Mouse (Mus musculus) adrenal gland, postnatal 36 days (tissue): ENCODE data around the gene Fbxw17. TPM values are rescaled to one million over a fixed set of nuclear protein-coding genes. Genes with fewer than 3 reads are reported as not detected.
"Not testable (repeated sequence)": the region's sequence is repeated elsewhere in the genome, so short reads cannot be mapped to it uniquely, and the experiment has no call there.

ENCODE experiments used
- DNase-seq, 2 experiments: peaks; one replicate each; pipeline ENCODE4 v3.0.0; 2021; ENCODE audit warnings: mixed read lengths in 1 of 2
- long read RNA-seq, 2 experiments: library from polyadenylated mRNA; stranded (forward); transcript quantifications; one replicate each; pipeline ENCODE4 v2.0.0; 2021; ENCODE audit warnings: borderline sequencing depth in 2 of 2
- total RNA-seq, 2 experiments: library from RNA; stranded (reverse); gene quantifications; 2 replicates each; pipeline ENCODE4 v1.2.3; 2021

Fbxw17 gene
- 10 to 100 TPM; 14.8 to 15.2 TPM for total RNA-seq
- long read RNA-seq, experiment 1, transcript Fbxw17-201 (10 exons, 1,798 nt) = major isoform, 8 of 17 reads
- long read RNA-seq, experiment 1, partial matches to known transcripts = 2 of 17 reads
- long read RNA-seq, experiment 1, other reads (novel, unspliced or antisense) = 7 of 17 reads
- long read RNA-seq, experiment 2, partial matches to known transcripts = 0 of 8 reads
- long read RNA-seq, experiment 2, other reads (novel, unspliced or antisense) = 4 of 8 reads

DNA sequence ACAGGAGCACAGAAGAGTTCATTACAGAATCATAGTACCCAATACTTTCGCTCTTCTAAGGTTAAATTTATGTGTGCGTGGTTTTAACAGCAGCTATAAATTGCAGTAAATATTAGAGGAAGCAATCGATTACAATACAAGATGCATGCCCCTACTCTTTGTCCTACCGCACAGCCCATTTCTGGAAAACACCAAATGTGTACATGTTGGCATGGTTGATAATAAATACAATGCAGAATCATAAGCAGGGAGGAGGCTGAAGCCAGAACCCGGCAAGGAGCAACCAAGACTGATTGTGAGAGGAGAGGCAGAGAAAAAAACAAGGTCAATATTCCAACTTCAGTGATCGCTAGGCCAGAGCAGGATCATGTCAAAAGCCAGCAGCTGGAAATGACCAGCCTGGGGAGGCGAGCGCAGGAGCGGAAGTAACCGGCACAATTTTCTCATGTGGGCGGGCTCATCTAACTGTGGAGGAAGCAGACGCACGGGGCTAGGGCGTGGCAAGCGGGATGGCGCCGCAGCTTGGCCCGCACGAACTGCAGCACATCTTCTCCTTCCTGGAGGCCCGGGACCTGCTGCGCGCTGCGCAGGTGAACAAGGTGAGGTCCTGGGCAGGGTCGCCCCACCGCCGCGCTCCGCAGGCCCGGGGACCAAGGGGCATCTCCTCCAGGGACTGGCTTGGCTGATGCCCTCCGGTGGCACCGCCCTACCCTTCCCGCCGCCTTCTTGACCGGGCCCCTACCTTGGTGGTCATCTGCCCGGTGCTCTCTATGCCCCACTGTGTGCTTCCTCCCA, at the start of gene Fbxw17:
Fbxw17 (plus strand) TSS at position 476 of the 795 bp plus-strand sequence.
- DNase-seq = peak; percentile 82 to 86

DNA sequence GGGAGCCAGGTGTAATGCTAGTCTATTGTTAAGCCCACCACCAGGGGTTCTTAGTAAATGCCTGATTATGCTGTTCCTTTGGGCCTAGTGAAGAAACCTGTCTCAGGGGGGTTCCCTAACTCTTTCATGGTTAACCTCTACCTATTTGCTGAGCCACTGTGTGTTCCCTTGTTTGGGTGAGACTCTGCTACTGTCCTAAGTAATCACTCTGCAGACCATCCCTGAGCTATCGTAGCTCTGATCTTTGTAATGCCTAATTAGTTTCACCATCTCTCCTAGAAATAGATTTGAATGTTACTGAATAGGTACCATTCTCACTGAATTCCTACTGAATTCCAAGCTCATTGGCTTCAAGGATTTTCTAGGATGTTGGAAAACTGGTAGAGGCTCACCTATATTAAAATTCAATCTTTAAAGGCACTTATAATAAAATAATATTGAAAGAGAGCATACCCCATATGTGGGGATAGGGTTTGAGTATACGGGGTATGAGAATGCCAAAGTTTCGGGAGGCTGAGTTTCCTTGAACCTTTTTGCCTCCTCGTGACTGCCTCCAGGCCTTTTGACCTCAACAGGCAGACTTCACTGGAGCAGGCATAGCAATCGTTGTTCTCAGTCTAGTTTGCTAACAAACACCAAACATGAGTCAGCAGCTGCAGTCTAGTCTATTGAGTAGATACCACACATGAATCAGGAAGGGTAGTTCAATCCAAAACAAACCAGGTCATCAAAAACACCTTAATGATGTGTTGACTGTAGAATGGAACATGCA, 44.5 kb upstream of the Fbxw17 start:
- DNase-seq = not testable (repeated sequence)

DNA sequence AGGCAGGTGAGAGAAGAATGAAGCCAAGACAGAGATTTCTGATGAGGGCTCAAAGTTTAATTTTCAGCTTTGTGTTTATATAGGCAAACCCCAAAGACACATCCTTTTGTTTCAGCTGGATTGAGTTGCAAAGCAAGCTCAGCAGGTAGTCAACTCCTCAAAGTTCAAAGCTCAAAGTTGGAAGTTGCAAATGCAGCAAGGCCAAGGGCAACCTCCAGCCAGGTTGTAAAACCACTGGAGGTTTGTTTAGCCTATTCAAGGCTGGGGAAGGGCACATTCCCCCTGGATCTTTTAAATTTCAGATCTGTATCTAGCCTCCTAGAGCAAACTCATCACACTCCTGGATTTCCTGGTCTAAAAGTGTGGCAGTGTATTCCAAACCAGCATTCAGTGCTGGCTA, 28.5 kb upstream of the Fbxw17 start:
- not testable (repeated sequence) for DNase-seq

GRCm38 (mm10) chr13:50418421-50418820, 757 bp downstream of the Fbxw17 start:
- no peak for DNase-seq

DNA sequence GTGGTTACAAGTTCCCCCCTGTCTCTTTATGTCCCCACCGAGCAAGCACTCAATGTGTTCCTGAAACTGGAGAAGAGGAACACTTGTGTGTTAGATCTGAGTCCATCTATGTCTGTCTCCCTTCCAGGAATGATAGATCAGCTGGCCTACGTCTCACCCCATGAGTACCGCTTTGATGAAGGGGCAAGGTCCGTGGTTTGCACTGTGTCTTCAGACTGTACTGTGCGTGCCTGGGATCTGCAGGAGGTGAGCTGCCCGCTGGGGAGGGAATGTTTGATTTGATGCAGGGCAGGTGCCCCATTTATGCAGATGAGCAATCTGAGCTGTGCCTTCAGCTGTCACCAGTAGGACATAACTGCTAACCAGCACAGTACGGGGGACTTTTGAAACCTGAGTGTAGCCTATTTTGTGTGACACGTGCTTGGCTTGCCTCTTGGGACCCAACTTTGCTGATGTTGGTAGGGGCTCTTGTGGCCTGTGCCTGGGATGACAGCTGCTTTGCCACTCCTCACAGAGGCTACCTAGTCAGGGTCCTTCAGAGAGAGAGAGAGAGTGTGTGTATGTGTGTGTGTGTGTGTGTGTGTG, 6.1 kb downstream of the Fbxw17 start:
- no peak for DNase-seq

- DNase-seq = no peak
Measured at GRCm38 (mm10) chr13:50424517-50424916, 6.9 kb downstream of the Fbxw17 start.

DNA sequence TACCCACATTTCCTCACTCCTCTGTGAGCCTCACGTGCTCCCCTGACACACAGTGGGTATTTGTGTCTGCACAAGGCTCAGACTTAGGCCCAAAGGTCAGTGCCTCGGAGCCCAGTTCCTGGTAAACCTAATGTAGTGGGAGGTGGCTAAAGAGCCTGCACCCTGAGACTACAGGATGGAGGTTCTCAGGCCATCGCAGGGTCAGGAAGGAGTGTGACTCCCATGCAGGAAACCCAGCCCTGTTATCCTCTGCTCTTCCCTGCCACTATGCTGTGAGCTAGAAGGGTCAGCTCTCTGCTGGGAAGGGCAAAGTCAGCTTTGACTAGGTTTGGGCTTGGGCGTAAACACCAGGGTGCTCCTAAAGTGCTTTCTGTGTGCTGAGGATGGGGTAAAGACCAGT, 9.0 kb downstream of the Fbxw17 start:
- no peak for DNase-seq

GRCm38 (mm10) chr13:50443812-50444211, 26.1 kb downstream of the Fbxw17 start, which contains the start of gene Gm47429:
TSS of gene Gm47429 (minus strand) at chr13:50443912.
- DNase-seq = no peak

GRCm38 (mm10) chr13:50445261-50445660, 27.6 kb downstream of the Fbxw17 start:
- DNase-seq = no peak

GRCm38 (mm10) chr13:50452266-50452665, 34.6 kb downstream of the Fbxw17 start:
- DNase-seq = not testable (repeated sequence)

DNA sequence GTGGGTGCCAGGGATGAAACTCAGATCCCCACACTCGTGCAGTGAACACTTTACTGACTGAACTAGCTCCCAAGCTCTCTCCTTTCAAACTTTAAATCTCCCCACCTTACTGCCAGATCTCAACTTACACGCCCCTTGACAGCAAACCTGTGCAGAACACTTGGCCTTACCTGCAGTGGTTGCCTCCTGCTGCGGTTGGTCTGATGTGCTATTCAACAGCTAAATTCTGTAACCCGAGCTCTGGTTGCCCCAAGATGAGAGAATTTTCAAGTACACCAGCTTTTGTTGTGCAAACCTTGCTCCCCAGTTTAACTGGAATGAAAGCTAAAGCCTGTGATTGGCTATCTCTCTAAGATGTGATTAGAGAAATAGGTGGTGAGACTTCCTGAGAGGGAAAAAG, 35.8 kb downstream of the Fbxw17 start:
- no peak for DNase-seq

DNA sequence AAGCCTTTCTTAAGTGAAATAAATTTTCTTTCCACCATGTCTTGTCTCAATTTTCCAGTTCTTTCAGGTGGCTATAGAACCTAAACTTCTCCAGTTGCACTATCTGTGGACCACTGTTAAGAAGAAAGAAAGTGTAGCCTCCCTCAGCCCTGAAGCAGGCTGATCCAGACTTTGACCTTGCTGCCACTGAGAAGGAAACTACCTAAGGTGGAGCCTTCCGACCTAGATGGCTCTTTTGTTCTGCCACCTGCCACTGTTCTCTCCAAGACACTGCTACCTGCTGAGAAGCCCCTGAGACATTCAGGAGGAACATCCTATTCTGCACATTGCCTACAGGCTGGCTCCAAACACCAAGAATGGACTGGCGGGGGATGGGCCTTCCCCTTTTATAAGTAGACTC, 42.8 kb downstream of the Fbxw17 start:
- DNase-seq = not testable (repeated sequence)

GRCm38 (mm10) chr13:50464621-50465562, 47.2 kb downstream of the Fbxw17 start:
- peak; percentile 14 to 39 for DNase-seq

GRCm38 (mm10) chr13:50467007-50467406, 49.3 kb downstream of the Fbxw17 start, which contains the start of gene Nutm2:
TSS of gene Nutm2 (plus strand) at chr13:50467307.
- no peak for DNase-seq

Other genes with a start within 250 kb of the Fbxw17 start
- gene Gm906, start 167.6 kb upstream of the Fbxw17 start, total RNA-seq = not detected
- gene Gm47429, start 26.0 kb downstream of the Fbxw17 start, total RNA-seq = not detected
- gene Nutm2, start 49.4 kb downstream of the Fbxw17 start, total RNA-seq = not detected
- gene Gm904, start 225.4 kb downstream of the Fbxw17 start, total RNA-seq = not detected